Mouse (Mus musculus): ENCODE results near the gene Cenpn. TPM values are rescaled to one million over a fixed set of nuclear protein-coding genes. Genes with fewer than 3 reads are reported as not detected.

Cenpn gene
- total RNA-seq (2021): 10 to 100 TPM in 1 of 2 experiments, 1 to 10 TPM in 1; 7.1 to 10.5 TPM
- long read RNA-seq, experiment 1, partial matches to known transcripts: 1 of 5 reads
- long read RNA-seq, experiment 1, other reads (novel, unspliced or antisense): 1 of 5 reads
- long read RNA-seq, experiment 2, partial matches to known transcripts: 0 of 2 reads
- long read RNA-seq, experiment 2, other reads (novel, unspliced or antisense): 1 of 2 reads

- peak; percentile 94 for DNase-seq
These were observed at the start of gene Cenpn, which contains the start of gene Cmc2 for GRCm38 (mm10) chr8:116921337-116922059. Gene Cenpn, plus strand, starts transcription at chr8:116921730. Gene Cmc2, minus strand, starts transcription at chr8:116921455.

GRCm38 (mm10) chr8:116872761-116873342, 48.7 kb upstream of the Cenpn start:
- DNase-seq: no peak

GRCm38 (mm10) chr8:116873586-116873985, 47.9 kb upstream of the Cenpn start:
- DNase-seq: no peak

- DNase-seq: no peak
These were observed 47.5 kb upstream of the Cenpn start for GRCm38 (mm10) chr8:116873986-116874385.

- no peak for DNase-seq
These were observed 45.6 kb upstream of the Cenpn start for GRCm38 (mm10) chr8:116875798-116876450.

GRCm38 (mm10) chr8:116881396-116881795, 40.1 kb upstream of the Cenpn start:
- DNase-seq: no peak

GRCm38 (mm10) chr8:116887813-116888212, 33.7 kb upstream of the Cenpn start:
- no peak for DNase-seq

- peak; percentile 34 for DNase-seq
These were observed 30.1 kb upstream of the Cenpn start for GRCm38 (mm10) chr8:116891446-116891845.

GRCm38 (mm10) chr8:116892130-116892529, 29.4 kb upstream of the Cenpn start:
- no peak for DNase-seq

GRCm38 (mm10) chr8:116892636-116893035, 28.9 kb upstream of the Cenpn start:
- DNase-seq: no peak

- DNase-seq: no peak
These were observed 27.6 kb upstream of the Cenpn start for GRCm38 (mm10) chr8:116893938-116894337.

- no peak for DNase-seq
These were observed 26.0 kb upstream of the Cenpn start for GRCm38 (mm10) chr8:116895521-116895920.

- peak; percentile 57 for DNase-seq
These were observed 16.8 kb upstream of the Cenpn start for GRCm38 (mm10) chr8:116904736-116905135.

- DNase-seq: no peak
These were observed 16.3 kb upstream of the Cenpn start for GRCm38 (mm10) chr8:116905252-116905651.

- DNase-seq: no peak
These were observed 15.7 kb upstream of the Cenpn start for GRCm38 (mm10) chr8:116905836-116906235.

- peak; percentile 82 for DNase-seq
These were observed 559 bp upstream of the Cenpn start for GRCm38 (mm10) chr8:116921005-116921336.

GRCm38 (mm10) chr8:116922060-116922757, 679 bp downstream of the Cenpn start:
- no peak for DNase-seq

- DNase-seq: no peak
These were observed 2.0 kb downstream of the Cenpn start for GRCm38 (mm10) chr8:116923526-116923925.

- peak; percentile 72 for DNase-seq
These were observed 6.3 kb downstream of the Cenpn start for GRCm38 (mm10) chr8:116927880-116928279.

- DNase-seq: no peak
These were observed 7.1 kb downstream of the Cenpn start for GRCm38 (mm10) chr8:116928588-116928987.

- no peak for DNase-seq
These were observed 13.4 kb downstream of the Cenpn start for GRCm38 (mm10) chr8:116934976-116935375.

- DNase-seq: no peak
These were observed 14.0 kb downstream of the Cenpn start for GRCm38 (mm10) chr8:116935506-116935905.
